Mouse (Mus musculus): ENCODE measurements at regions not wholly inside any gene's neighbourhood (a gene's known extent, or its start where the extent isn't known, plus 50 kb on each side); places are given as distances from the start of the nearest gene placed in this dataset.
"Not testable (repeated sequence)": the region's sequence is repeated elsewhere in the genome, so short reads cannot be mapped to it uniquely, and the experiment has no call there.

DNA sequence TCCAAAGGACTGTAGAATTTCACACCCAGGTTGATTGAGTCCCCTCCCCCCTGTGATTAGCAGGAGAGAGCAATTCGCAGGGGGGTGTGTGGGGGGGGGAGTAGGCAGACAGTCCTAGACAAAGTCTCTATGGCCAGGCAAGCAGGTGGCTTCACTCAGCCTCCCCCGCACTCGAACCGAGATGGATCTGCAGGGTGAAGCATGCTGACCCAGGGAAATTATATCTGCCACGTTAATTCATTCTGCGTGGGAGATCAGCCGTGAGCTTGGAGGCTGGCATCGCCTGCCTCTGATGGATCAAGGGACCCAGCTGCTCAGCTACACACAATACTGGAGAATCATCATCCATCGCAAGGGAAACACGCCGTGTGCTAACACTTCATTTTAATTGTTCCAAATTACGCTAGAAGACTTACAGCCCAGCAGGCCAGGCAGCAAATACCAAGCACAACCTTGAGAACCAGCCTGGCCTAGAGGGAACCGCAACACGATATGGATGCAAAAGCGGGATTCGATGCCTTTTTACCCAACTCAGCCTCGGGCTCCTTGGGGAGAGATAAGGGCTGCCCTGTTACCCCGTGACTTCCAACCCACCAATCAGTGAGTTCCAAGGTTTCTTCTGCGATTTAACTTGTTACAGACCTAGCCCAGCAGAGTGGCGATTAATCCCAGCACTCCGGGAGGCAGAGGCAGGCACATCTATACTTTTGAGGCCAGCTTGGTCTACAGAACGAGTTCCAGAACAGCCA is 137.7 kb upstream of the Top1 start:
- no peak for DNase-seq (ENCODE audit: low spot score)

DNA sequence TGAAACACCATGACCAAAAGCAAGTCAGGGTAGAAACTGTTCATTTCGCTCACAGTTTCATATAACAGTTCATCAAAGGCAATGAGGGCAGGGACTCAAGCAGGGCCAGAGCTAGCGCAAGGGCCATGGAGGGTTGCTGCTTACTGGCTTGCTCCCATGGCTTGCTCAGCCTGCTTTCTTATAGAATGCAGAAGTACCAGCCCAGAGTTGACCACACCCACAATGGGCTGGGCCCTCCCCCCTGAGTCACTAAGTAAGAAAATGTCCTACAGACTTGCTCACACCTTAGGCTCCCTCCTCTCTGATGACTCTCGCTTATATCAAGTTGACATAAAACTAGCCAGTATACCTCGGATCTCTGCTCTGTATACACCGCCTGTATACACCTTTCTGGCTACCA is 135.5 kb upstream of the Top1 start:
- DNase-seq (ENCODE audit: low spot score), result no peak

DNA sequence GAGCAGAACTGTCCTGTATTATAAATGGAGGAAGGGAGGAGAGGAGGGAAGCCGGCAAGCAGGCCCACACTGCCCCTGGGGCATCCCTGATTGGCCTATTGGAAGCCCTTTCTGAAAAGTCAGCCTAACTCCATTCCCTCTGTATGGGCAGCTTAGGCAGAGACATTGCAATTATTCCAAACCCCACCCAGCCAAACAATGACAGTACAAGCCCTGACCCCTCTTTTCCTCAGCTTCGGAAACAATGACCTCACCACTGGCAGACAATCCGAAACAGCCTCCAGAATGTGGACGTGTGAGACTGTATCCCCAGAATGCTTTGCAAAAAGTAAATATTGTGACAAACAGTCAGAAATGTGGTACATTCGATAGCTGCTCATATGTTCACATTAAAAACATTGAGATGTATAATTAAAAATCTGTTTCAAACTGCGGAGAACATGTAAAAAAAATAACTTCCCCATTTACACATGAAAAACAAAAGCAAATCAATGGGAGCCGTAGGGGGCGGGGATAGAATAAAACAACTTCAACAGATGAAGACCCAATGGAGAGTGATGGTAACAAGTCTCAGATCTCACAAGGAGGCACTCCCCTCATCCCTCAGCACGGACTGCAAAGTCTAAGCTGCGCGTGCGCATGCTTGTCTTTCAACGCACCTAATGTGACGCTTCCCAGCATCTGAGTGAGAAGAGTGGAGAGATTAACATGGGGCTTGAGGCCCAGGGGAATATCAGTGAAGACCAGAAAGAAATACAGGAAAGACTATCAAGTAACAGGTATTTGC is 134.9 kb upstream of the Top1 start:
- DNase-seq (ENCODE audit: low spot score), result no peak

DNA sequence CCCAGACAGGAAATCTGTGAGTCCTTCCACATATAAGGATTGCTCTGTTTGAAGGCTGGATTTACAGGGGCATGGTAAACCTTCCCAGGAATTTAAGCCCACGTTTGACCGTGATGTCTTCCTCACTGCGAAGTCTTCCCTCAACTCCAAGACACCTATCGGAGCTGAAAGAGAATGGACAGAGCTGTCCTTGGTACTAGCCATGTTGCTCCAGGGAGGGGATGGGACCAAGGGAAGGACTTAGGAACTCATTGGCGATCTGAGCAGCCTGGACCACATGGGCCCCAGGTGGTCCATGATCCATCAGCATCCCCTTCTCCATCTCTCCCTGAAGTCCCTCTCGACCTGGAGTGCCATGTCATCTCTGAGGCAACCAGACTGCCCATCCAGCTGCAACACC is 130.1 kb upstream of the Top1 start:
- no peak for DNase-seq (ENCODE audit: low spot score)

DNA sequence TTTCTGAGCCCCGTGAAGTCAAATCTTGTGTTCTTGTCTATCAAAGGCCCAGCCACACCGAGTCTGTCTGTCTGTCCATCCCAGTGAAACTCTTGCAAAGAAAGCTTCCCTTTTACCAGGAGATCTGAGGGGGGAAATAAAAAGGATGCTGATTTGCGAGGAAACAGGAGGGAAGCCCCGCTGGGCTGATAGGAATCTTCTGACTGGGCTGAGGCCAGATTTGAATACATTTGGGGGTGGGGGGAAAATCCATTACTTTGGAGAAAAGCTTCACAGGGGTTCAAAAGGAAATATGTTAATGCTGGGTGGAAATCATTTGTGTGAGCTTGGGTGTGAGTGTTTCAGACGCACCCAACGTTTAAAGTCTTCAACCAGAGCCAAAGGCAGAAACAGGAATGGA is 129.2 kb upstream of the Top1 start:
- no peak for DNase-seq (ENCODE audit: low spot score)

DNA sequence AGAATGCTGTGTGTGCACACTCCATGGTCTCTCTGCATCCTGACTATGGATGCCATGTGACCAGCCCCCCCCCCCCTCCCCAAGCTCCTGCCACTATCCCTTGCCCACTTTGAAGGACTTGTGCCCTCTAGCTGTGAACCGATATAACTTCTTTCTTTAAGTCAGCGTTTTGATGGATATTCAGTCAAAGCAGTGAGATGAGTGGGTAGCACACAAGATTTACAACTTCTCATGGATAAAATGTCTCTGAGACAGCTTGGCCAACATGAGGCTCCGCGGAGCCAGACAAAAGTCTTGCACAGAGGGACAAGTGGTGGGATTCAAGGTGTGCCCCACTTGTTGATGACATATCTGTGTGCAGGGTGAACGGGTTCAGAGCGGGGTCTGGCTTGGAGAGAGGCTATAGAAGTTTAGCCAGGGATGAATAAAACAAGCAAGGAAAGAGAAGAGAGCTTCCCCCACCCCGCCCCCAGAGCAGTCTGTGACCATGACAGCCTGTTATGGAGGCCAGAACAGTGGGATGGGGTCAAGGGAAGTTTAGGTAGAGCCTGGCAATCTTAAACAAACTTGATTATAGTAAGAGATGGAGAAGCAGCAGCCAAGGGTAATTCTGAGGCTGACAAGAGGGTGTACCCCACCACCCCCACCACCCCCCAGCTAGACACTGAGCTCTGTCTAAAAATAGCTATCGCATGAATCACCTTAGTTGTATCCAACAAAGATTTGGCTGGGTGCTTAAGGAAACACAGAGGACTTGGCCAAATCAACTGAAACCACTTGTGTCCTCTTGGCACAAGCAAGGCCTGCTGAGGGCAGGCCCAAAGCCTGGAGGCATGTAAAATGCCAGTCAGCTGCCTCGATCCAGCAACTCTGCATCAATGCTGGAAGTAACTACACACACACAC is 120.1 kb upstream of the Top1 start:
- DNase-seq (ENCODE audit: low spot score), result no peak

DNA sequence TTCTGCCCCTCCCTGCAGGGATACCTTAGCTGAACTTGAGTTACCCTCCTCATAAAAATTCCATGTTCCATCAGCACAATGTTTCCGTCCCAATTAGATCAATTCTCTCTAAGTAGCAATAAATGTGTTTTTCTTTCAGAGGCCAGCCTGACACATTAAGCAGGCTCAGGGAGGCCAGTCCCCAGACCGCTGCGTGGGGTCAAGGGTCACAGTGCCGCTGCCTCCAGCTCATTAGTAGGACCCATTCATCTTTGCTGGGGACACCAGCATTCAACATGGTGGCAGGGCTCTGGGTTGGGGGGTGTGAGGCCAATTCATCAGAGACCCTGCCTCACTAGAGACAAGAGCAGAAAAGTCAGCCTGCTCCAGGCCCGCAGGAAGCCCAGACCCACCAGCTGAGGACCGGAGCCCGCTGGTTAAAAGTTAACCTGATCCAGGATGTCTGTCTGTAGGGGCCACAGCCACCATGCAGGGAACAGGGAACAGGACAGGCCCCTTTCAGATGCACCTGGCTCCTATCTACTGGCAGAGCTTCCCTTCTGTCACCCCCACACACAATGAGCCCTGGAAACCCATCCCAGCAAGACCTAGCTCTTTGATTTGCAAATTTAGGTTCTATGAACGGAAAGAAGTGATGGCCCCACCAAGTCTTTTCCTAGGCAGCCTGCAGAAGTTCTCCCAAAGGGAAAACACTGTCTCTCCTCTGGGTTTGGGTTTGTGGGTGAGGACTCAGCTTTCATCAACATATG is 119.1 kb upstream of the Top1 start:
- no peak for DNase-seq (ENCODE audit: low spot score)

DNA sequence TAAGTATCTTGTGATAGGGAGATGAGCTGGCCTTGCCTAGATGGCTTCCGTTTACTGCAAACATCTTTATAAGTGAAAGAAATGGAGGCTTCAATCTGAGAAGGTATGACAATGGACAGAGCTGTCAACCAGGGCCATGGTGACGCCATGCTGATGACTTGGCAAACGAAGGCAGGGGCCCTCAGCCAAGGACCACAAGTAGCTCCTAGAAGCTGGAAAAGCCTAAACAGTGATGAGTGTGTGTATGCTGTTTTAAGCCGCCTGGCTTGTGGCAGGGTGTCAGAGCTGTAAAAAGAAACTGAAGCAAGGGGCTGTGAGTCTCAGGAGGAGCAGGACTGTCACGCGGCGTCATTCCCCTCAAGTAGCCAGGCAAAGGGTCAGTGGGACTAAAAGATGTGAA is 116.4 kb upstream of the Top1 start:
- DNase-seq (ENCODE audit: low spot score), result no peak

DNA sequence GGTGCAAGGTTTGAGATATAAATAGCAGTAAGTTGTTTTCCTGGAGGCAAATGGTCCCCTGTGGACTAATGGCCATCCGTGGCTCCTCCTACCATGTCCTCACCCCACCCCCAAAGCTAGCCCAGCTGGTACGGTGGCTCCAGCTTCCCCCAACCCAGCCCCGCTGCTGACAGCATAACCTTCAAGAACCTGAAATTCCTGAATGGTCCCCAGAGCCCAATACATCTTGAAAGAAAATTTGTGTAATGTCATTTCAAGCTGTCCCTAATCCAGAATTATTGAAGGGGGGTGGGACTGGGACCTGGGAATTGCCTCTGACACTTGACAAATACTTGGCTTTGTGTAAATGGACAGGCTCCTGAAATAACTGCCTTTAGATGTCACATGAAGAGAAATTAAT is 115.3 kb upstream of the Top1 start:
- DNase-seq (ENCODE audit: low spot score), result no peak

DNA sequence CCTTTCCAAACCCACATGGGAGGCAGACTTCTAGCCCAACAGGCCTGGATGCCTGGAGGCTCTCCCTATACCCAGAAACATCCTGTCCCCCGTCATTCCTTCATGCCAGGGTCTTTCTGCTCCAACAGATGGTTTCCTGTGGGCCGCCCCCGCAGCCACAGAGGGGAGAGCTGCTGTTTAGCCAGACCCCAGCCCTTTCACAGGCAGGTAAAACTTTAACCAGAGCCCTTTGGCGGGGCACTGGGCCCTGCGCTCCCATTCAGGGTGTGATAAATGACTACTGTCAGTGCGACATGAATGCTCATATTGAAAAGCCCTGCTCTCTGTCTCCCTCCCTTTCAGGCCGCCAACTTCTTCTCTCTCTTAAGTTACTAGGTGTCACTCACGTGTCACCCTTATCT is 108.4 kb upstream of the Top1 start:
- no peak for DNase-seq (ENCODE audit: low spot score)

DNA sequence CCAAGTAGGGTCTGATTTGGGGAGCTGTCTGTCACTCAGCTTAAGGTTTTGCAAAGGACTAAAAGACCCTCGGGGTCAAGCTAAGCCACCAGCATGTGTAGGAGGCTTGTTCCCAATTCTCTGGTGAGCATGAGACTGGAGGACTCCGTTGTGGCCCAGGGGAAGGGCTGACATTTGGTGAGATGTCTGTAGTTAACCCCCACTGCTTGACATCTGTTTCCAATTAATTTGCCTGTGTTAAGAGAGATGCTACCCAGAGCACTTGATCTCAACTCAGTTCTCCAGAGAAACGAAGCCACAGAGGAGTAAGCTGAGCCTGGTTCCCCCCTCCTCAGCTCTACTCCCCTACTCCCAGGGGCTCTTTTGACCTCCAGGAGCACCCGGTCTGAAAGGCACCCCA is 100.2 kb upstream of the Top1 start:
- DNase-seq (ENCODE audit: low spot score), result peak; percentile 12

DNA sequence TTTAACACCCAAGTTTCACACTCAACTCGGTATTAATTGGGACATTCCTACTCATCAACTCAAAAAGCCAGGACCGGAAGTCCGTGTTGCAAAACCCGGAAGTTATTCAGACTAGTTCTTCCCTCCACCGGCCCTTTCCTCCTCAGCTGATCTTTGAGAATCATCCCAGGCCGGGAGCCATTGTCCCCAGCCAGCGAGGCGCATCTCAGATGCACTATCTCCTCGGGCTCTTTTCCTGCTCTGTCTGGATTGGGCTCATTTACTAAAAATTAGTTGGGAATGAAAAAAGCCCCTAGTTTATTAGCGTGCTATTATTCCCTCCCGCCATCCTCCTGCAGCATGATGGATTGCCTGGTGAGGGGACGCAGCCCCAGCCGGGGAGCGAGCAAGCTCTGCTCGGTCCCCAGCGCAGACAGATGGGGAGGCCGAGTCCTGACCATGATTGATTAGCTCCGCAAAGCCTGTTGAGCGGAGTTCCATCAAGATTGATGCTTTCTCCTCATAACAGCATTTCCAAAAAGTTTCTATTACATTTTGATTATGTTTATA is 93.5 kb upstream of the Top1 start:
- peak; percentile 33 for DNase-seq (ENCODE audit: low spot score)

DNA sequence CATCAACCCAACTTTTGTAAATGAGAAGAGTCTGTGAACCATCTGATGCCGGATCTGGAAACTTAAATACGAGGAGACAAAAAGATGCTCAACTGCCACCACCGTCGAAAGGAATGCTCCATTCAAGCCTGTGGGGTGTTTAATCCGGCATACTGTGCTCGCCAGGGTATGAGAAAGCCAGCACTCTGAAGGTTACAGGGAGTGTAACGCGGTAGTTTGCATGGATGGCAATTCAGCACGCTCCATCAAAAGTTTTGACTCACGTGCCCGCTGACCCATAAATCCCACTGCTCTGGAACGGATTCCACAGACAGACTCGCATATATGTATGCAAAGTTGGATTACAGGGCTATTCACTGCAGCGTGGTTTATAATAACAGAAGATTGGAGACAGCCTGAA is 84.0 kb upstream of the Top1 start:
- DNase-seq (ENCODE audit: low spot score), result peak; percentile 5

DNA sequence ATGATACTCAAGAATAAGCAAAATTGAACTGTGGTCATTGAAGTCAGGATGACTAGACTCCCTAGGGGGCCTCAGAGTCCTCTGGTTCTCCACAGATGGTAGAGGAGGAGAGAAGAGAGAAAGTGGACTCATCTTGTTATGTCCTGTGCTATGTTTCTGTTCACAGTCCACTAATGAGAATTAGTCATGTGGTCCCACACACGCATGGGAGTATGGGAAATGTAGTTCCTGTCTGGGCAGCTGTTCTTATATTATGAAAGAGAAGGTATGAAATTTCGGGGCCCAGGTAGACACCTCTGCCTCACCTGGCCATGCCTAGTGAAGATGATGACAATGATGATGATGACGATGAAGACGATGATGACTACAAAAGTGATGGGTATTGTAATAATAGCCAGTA is 77.9 kb upstream of the Top1 start:
- DNase-seq (ENCODE audit: low spot score), result no peak

DNA sequence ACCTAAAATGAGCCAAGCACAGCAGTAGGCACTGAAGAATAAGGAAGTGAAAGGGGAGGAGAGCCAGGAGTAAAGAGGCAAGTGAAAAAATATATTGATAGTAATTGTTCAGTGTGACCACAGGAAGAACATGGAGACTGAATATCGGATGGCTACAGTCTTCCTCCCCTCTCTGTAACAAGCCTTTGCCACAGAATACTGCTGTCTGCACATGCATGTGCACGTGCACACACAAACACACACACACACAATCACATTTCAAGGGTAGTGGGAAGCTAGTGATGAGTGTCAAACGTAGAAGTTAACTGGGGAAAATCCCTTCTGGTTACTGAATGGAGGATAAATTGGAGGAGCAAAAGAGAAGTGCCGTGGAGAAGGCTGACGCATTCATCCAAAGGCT is 76.2 kb upstream of the Top1 start:
- DNase-seq (ENCODE audit: low spot score), result no peak

DNA sequence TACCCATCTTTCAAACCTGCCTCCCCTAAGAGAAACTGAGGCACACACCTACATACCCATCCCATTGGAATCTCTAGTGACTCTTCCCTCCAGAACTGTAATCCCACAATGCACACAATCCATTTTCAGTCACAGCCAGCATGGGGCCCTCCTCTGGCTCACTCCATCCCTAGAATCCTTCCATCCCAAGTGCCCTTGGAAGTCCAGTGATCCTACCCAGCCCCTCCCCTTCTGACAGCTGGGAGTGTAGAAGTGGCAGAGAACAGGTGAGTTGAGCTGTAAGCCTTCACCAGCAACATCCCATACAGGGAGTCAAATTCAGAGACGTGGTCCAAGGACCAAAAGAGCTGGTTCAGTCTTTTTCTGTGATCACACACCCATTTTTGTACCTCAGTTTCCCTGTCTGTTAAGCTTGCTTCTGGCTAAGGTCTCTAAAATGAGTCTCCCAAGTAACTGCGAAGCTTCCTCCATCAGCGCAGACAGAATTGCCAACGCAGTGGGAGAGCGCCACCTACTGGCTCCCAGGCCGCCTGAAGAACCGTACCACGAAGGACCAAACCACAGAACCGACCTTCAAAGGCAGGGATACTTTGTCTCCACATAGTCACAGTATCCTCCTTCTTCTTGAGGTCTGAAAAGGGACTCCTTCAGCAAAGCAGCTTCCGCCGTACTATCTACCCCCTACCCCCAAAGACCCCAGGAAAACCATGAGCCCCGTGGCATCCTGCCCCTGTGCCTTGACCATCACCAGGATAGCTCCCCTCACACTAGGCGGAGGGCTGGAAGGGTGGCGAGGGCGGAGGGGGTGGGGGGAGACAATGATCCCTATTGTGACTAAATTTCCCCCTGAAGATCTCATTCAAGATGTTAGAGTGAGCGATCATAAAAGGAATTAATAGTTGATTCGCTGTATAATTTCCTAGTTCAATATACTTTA is 67.0 kb upstream of the Top1 start:
- DNase-seq (ENCODE audit: low spot score), result peak; percentile 94

DNA sequence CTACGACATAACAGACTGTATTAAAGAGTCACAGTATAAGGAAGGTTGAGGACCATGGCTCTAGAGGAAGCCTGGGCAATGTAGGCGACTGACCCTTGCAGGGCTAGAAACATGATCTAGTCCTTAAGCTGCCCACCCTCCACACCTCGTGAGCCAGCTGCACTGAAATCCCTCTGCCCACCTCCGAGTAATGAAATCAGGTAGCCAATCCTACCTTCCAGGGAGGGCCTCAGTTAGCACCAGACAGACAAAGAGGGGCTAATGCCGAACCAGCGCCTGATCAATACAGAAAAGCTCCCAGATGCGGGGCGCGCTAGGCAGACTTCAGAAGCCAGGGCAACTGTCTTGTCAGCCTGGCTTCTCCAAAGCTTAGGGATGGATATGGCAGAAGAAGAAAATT is 65.4 kb upstream of the Top1 start:
- DNase-seq (ENCODE audit: low spot score), result no peak

DNA sequence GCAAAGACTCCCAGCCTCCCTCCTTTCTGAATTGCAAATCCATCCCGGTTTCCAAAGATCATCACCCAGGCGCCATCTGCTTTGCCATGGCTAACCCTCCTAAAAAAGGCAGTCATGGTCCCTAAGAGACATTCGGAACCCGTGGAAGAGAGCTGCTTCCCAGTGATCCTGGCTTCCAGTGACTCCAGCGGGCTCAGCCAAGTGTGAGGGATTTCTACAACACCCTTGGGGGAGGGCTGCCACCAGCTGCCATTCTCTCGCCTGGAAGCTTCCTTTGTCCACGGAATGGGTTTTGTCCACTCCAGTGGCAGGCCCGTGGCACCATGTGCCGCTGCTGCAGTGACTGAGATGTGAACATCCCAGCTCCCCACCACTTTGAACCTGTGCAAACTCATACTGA is 64.7 kb upstream of the Top1 start:
- no peak for DNase-seq (ENCODE audit: low spot score)

DNA sequence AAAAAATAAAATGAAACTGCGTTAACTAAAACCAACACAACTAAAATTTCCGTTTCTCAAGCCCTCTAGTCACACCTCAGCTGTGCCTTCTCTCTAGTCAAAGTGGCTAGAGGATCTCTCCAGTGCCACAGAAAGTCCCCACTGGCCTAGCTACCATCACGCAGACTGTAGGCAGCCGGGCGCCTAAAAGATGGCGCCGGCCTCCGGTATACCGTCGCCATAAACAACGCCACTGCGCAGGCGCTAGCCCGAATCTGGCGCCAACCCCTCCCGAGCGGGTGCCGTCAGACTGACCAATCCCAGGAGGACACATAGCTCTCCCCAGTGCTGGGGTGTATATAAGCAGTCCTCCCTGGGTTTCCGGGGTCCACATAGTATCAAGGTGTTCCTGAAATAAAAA is 62.7 kb upstream of the Top1 start:
- DNase-seq (ENCODE audit: low spot score), result not testable (repeated sequence)

DNA sequence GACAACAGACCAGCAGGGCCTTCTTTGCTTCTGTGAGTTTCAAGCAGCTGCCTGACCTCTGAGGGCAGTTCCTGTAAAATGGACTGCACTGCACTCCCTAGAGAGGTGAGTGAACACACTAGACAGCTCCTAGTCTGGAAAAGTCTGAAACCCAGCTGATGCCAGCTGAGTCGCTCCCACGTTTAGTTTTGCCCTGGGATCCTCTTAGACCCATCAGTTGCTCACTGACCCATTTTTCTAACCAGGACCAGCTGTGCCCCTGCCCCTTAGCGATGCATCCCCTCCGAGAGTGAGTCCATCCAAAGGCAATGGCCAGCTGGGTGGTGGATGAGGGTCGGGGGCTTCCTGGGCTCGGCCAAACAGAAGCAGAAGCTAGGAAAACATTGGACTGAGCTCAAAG is 62.2 kb upstream of the Top1 start:
- no peak for DNase-seq (ENCODE audit: low spot score)

DNA sequence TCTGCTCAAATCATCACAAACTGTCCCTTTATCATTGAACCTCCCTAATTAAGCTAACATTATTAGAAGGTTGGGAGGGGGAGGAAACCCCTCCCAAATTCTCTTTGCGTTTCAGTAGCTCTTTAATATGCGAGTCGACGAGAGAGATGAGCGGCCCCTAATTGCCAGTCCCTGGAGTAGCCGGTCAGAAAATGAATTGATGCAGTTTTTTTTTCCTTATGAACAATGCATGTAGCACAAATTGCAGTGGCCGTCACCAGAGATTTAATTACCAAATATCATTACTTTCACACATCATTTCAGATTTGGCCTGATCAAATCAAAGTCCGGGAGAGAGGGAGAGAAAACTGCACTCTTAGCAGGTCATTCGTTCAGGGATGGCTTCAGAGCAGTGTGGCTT is 61.1 kb upstream of the Top1 start:
- DNase-seq (ENCODE audit: low spot score), result no peak

All from testis, postnatal 10 days (tissue).